Mouse (Mus musculus): ENCODE data around the gene Adgrd1. TPM values are rescaled to one million over a fixed set of nuclear protein-coding genes. Genes with fewer than 3 reads are reported as not detected.
"Not testable (repeated sequence)": the region's sequence is repeated elsewhere in the genome, so short reads cannot be mapped to it uniquely, and the experiment has no call there.

The Adgrd1 gene
- total and polyA plus RNA-seq, 2 experiments from 2014 or later: 0.22 to 1.0 TPM

DNA sequence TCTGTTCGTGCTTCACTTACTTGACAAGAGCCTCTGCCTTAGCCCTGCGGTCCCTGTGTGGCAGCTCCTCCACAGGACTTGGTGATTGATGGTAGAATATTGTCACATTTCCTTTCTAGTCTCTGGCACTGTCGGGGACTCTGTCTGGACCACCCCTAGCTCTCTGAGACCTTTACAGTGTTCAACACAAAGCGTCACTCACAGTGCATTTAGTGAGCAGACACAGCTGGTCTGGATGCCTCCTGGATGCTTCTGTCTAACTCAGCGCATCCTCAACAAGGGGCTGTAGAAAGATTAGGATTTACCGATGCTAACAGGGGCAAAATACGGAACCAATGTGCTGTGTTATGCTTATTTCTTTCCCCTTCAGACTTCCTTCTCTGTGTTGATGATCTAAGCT lies 22.0 kb downstream of the Adgrd1 start:
- Histone ChIP-seq H3K4me1 (ENCODE audit: insufficient read depth) (no peaks in the 10 kb centered on the region), H3K4me3 (ENCODE audit: low read depth, low read length) (no peak overlapping the region), H3K4me2 (ENCODE audit: low read depth) (no peak overlapping the region), H3K27ac (ENCODE audit: low read depth, low read length) (peak overlapping the region; percentile 57), H3K27me3 (ENCODE audit: insufficient read depth, low read length) (no peaks in the 10 kb centered on the region), H3K9ac (no peak overlapping the region), H3K36me3 (ENCODE audit: insufficient read depth) (no peaks in the 10 kb centered on the region), H3K9me3 (ENCODE audit: low read length) (no peaks in the 10 kb centered on the region)
- 57% methylated on average over 7 of the region's 7 CpGs for WGBS
- TF ChIP-seq CTCF (IDR thresholded peaks at IDR 0.05; ENCODE audit: low read depth): no peak
- ATAC-seq: no peak
- peak; percentile 20 for DNase-seq

DNA sequence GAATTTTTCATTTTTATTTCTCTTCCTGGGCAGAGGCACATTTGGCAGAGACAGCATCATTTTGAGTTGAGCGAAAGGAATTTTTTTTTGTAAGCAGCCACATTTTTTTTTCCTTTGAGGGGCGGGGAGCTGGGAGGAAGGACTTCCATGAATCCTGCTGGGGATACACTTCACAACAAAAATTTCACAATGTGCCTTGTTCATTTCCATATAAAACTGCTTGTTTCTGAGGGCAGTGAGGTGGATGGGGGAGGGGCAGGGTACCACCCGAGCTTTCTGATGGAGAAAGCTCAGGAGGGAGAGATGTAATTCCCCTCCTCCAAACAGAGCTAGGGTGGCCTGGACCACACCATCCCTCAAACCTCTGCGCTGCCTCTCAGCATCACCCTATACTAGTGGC lies 22.6 kb downstream of the Adgrd1 start:
- Histone ChIP-seq H3K36me3 (ENCODE audit: insufficient read depth) (no peaks in the 10 kb centered on the region), H3K27ac (ENCODE audit: low read depth, low read length) (peak overlapping the region; percentile 57; the same call in 1 of the 2 replicates), H3K4me2 (ENCODE audit: low read depth) (no peak overlapping the region), H3K9ac (no peak overlapping the region), H3K27me3 (ENCODE audit: insufficient read depth, low read length) (no peaks in the 10 kb centered on the region), H3K4me1 (ENCODE audit: insufficient read depth) (peaks cover under 1% of the 10 kb centered on the region; the same call in 1 of the 2 replicates), H3K9me3 (ENCODE audit: low read length) (no peaks in the 10 kb centered on the region), H3K4me3 (ENCODE audit: low read depth, low read length) (no peak overlapping the region)
- WGBS: 54% methylated on average over 4 of the region's 4 CpGs
- TF ChIP-seq CTCF (IDR thresholded peaks at IDR 0.05; ENCODE audit: low read depth): no peak
- no peak for ATAC-seq
- no peak for DNase-seq

DNA sequence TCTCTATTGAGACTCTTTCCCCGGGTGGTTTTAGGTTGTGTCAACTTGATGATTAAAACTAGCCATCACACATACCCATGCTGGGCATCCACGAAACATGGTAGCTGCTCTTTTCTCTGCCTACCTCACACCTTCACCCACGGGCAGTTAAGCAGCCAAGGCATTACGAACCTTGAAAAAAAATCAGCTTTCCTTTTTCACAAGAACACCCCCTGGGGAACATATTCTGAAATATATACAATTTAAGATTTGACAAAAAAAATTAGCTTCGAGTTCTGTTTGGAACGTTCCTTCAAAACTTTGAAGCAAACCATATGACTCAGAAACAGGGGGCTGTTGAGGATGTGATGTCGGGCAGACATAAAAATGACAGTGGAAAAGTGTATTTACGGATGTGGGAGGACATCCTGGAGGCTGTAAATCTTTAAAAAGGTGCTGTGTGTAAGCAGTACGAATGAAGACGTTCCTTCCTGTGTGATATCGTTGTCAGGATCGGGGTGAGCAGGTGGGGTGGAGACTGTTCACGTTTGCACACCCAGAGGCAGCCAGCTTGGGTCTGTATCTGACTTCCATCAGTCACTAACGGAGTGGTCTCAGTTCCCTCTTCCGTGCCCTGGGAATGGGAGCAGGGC lies 25.2 kb downstream of the Adgrd1 start:
- Histone ChIP-seq H3K4me2 (ENCODE audit: low read depth) (no peak overlapping the region), H3K9ac (no peak overlapping the region), H3K27ac (ENCODE audit: low read depth, low read length) (no peak overlapping the region), H3K4me3 (ENCODE audit: low read depth, low read length) (no peak overlapping the region), H3K36me3 (ENCODE audit: insufficient read depth) (no peaks in the 10 kb centered on the region), H3K4me1 (ENCODE audit: insufficient read depth) (peaks cover 8% of the 10 kb centered on the region; the same call in 1 of the 2 replicates), H3K27me3 (ENCODE audit: insufficient read depth, low read length) (no peaks in the 10 kb centered on the region), H3K9me3 (ENCODE audit: low read length) (no peaks in the 10 kb centered on the region)
- no peak for DNase-seq
- no peak for TF ChIP-seq CTCF (IDR thresholded peaks at IDR 0.05; ENCODE audit: low read depth)
- no peak for ATAC-seq
- 88% methylated on average over 15 of the region's 15 CpGs for WGBS

DNA sequence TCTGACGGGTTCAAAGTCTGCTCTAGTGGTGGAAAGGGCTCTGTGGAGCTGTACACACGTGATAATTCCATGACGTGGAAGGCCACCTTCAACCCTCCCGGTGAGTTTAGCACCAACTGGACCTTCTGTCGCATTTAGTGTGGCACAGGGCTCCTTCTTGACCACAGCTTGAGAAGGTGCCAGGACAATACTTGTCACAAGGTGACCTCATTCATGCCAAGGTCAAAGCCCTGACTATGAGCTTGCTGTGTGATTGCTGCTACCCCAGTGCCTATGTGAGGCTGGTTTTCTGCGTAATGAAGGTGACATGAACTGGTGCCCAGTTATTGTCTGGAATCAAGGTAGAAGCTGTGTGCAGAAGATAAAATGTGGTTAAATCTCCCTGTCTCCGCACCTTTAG lies 25.9 kb downstream of the Adgrd1 start:
- H3K27me3 ChIP-seq (ENCODE audit: insufficient read depth, low read length): no peaks in the 10 kb centered on the region
- 88% methylated on average over 7 of the region's 7 CpGs for WGBS
- no peak overlapping the region for H3K9ac ChIP-seq
- ATAC-seq (no peak), DNase-seq (no peak)
- TF ChIP-seq CTCF (IDR thresholded peaks at IDR 0.05; ENCODE audit: low read depth): no peak
- H3K9me3 ChIP-seq (ENCODE audit: low read length): 0 out of 2 replicates have a peak, but pooled peaks cover 2% of the 10 kb centered on the region
- no peak overlapping the region for H3K4me3 ChIP-seq (ENCODE audit: low read depth, low read length)
- H3K4me1 ChIP-seq (ENCODE audit: insufficient read depth): peaks cover 8% of the 10 kb centered on the region; the same call in 1 of the 2 replicates
- no peak overlapping the region for H3K4me2 ChIP-seq (ENCODE audit: low read depth)
- no peaks in the 10 kb centered on the region for H3K36me3 ChIP-seq (ENCODE audit: insufficient read depth)
- H3K27ac ChIP-seq (ENCODE audit: low read depth, low read length): no peak overlapping the region

DNA sequence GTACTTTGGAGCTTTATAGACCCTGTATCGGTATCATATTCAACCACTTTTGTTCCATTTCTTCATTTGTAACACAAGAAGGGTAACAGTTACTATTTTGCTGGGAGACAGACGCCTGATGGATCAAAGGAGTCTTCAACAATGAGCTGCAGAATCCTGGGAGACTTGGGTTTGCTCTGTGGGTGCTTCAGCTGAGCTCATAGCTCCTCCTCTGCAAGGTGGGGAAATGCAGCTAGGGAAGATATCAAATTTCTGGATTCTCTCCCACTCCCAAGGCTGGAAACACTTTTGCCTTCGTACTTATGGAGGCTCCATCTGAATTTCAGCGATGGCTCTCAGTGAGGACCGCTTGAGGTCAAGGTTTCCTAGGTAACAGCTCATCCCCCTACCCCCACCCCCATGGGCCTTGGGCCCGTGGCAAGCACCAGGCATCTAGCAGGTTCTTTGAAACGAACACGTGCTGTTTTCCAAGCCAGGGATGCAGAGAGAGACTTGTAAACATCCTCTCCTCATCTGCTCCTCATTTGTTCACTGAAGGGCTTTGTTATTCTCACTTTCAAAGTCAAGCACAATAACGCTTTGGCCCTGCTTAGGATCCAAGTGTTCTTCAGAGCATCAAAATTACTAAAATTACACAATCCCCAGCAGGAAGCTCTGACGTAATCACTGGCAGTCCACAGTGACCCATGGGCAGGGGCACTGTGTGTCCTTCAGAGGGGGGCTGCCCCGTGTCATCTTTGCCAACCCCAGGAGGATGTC lies 27.7 kb downstream of the Adgrd1 start:
- Histone ChIP-seq H3K27ac (ENCODE audit: low read depth, low read length) (no peak overlapping the region), H3K4me3 (ENCODE audit: low read depth, low read length) (no peak overlapping the region), H3K9me3 (ENCODE audit: low read length) (0 out of 2 replicates have a peak, but pooled peaks cover 4% of the 10 kb centered on the region), H3K9ac (no peak overlapping the region), H3K4me1 (ENCODE audit: insufficient read depth) (peaks cover 8% of the 10 kb centered on the region; the same call in 1 of the 2 replicates), H3K4me2 (ENCODE audit: low read depth) (no peak overlapping the region), H3K36me3 (ENCODE audit: insufficient read depth) (no peaks in the 10 kb centered on the region), H3K27me3 (ENCODE audit: insufficient read depth, low read length) (no peaks in the 10 kb centered on the region)
- 37% methylated on average over 11 of the region's 11 CpGs for WGBS
- no peak for TF ChIP-seq CTCF (IDR thresholded peaks at IDR 0.05; ENCODE audit: low read depth)
- DNase-seq (peak; percentile 30), ATAC-seq (peak; percentile 59)

DNA sequence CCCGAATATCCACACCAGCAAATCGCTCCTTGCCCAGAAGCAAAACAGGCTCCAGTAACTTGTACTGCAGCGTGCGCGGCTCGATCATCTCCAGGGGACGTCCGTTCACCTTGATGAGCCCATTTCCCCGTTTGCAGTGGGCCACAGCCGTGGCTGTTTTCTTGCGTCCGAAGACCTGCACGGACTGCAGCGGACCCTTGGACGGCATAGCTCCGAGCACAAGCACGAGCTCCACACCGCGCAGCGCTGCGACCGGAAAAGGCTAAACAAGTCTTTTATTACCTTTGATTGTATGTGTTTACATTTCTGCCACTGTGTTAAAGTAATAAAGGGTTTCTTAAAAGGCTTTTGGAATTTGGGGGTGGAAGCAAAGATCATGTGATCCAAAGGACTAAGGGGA lies 31.8 kb downstream of the Adgrd1 start:
- ATAC-seq; H3K4me2 ChIP-seq (ENCODE audit: low read depth); H3K9ac ChIP-seq; H3K27me3 ChIP-seq (ENCODE audit: insufficient read depth, low read length); DNase-seq; H3K27ac ChIP-seq (ENCODE audit: low read depth, low read length); H3K36me3 ChIP-seq (ENCODE audit: insufficient read depth); H3K4me3 ChIP-seq (ENCODE audit: low read depth, low read length); H3K4me1 ChIP-seq (ENCODE audit: insufficient read depth); H3K9me3 ChIP-seq (ENCODE audit: low read length): not testable (repeated sequence)
- WGBS: 96% methylated on average over 21 of the region's 22 CpGs

DNA sequence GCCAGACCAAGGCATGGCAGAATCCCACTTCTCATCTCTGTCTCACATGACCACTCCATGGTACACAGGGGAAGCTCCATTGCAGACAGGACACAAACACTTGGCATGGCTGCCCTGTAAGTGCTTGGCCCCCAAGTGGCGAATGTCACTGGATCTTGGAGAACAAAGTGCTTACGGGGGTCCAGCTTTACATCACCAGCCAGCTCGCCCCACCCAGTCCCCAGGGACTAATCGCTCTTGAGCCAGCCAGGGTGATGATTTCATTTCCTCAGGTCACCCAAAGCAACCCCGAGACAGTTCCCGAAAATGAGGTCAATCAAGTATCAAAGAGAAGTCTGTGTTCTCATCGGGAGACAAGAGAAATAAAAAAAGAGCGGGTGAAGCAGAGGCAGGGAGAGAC lies 33.8 kb downstream of the Adgrd1 start:
- Histone ChIP-seq H3K4me3 (ENCODE audit: low read depth, low read length) (no peak overlapping the region), H3K4me2 (ENCODE audit: low read depth) (no peak overlapping the region), H3K36me3 (ENCODE audit: insufficient read depth) (no peaks in the 10 kb centered on the region), H3K9me3 (ENCODE audit: low read length) (0 out of 2 replicates have a peak, but pooled peaks cover 4% of the 10 kb centered on the region), H3K27me3 (ENCODE audit: insufficient read depth, low read length) (no peaks in the 10 kb centered on the region), H3K9ac (no peak overlapping the region), H3K4me1 (ENCODE audit: insufficient read depth) (no peaks in the 10 kb centered on the region), H3K27ac (ENCODE audit: low read depth, low read length) (no peak overlapping the region)
- ATAC-seq (no peak), DNase-seq (no peak)
- WGBS: 90% methylated on average over 8 of the region's 8 CpGs
- no peak for TF ChIP-seq CTCF (IDR thresholded peaks at IDR 0.05; ENCODE audit: low read depth)

Measured in forebrain, postnatal 0 days (tissue).